Mouse (Mus musculus) limb, embryonic 14.5 days (tissue): Measurements from ENCODE around the gene Kras. TPM values are rescaled to one million over a fixed set of nuclear protein-coding genes. Genes with fewer than 3 reads are reported as not detected.

Experiments used
- ATAC-seq: fragments of 200-750 bp; cut with Nextera tagmentation; 2 replicates; pipeline ENCODE4 v1.8.0; 2017; ENCODE audit warnings: low read depth, moderate number of reproducible peaks, moderate TSS enrichment; ENCODE audit not compliant: low FRiP score
- DNase-seq: peaks from one replicate; pipeline ENCODE4 v3.0.0-alpha.2; 2015; ENCODE audit warnings: low spot score
- H3K27ac ChIP-seq: fragments of 300-500 bp; sonication (generic); replicated peaks from 2 replicates; pipeline ENCODE4 v1.5.1; 2014; ENCODE audit warnings: low read depth, mild to moderate bottlenecking, low read length, moderate library complexity, mixed read lengths
- H3K27me3 ChIP-seq: fragments of 300-500 bp; sonication (generic); 2 replicates; pipeline ENCODE4 v1.6.1; 2014; ENCODE audit warnings: low read length, mixed read lengths; ENCODE audit not compliant: control insufficient read depth, insufficient read depth
- H3K36me3 ChIP-seq: fragments of 300-500 bp; sonication (generic); 2 replicates; pipeline ENCODE4 v1.6.1; 2014; ENCODE audit warnings: mild to moderate bottlenecking, low read length, moderate library complexity, mixed read lengths; ENCODE audit not compliant: control insufficient read depth, insufficient read depth
- H3K4me1 ChIP-seq: fragments of 300-500 bp; sonication (generic); 2 replicates; pipeline ENCODE4 v1.6.1; 2014; ENCODE audit warnings: antibody characterized with exemption, low read length, mixed read lengths; ENCODE audit not compliant: control insufficient read depth, insufficient read depth
- H3K4me2 ChIP-seq: fragments of 300-500 bp; sonication (generic); replicated peaks from 2 replicates; pipeline ENCODE4 v1.6.1; 2014; ENCODE audit warnings: low read depth, mild to moderate bottlenecking, low read length, moderate library complexity; ENCODE audit not compliant: severe bottlenecking
- H3K4me3 ChIP-seq: fragments of 300-500 bp; sonication (generic); replicated peaks from 2 replicates; pipeline ENCODE4 v1.5.1; 2014; ENCODE audit warnings: low read length
- H3K9ac ChIP-seq: fragments of 300-500 bp; sonication (generic); 2 replicates; pipeline ENCODE4 v1.6.1; 2014; ENCODE audit warnings: mild to moderate bottlenecking, low read depth, low read length, moderate library complexity; ENCODE audit not compliant: severe bottlenecking
- H3K9me3 ChIP-seq: fragments of 300-500 bp; sonication (generic); 2 replicates; pipeline ENCODE4 v1.6.1; 2016; ENCODE audit warnings: low read length; ENCODE audit not compliant: control insufficient read depth
- POLR2A ChIP-seq: fragments of 200-500 bp; IDR thresholded peaks from 2 replicates; pipeline ENCODE4 v1.8.0; 2012; ENCODE audit warnings: inconsistent platforms, mild to moderate bottlenecking, moderate library complexity, borderline replicate concordance; ENCODE audit not compliant: insufficient read depth, insufficient read length; ENCODE audit errors: extremely low read depth
- WGBS: fragments of 180-500 bp; shearing (Covaris S2); extraction: QIAGEN DNeasy Blood & Tissue Kit; methylation state at CpG from one replicate; pipeline ENCODE4 v1.1.7; 2014; 5-methylcytosine and 5-hydroxymethylcytosine counted together
- polyA plus RNA-seq, 2 experiments: library from polyadenylated mRNA; depleted of rRNA in 1 of 2; stranded (reverse) in 1 of 2; unstranded in 1 of 2; fragments of >200 nt; fragmentation: Nextera tagmentation in 1 of 2; extraction: Ambion mirVana in 1 of 2; gene quantifications; 2 replicates each; pipeline versions ENCODE4 v1.2.1 to v1.2.3; 2012 to 2014

Gene Kras
- polyA plus RNA-seq, 2 experiments: 33.3 to 67.8 TPM

DNA sequence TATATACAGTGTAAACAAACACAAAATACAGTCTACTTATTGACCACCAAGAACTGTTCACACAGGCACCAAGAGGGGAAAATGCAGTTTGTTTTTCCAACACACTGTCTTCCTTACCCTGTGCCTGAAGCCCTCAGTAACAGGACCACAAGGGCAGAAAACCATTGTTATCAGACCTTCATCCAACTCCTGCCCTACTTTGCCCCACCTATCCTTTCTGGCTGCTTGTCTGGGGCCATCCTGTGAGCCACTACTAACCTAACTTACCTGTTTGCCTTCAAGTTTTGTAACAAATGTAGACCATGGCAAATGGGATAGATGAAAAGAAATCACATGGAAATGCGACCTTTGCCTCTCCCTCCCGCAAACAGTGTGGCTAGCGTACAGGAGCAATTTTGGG, 2.2 kb downstream of the Kras start:
- H3K4me1 ChIP-seq: peaks cover 17% of the 10 kb centered on the region
- no peaks in the 10 kb centered on the region for H3K9me3 ChIP-seq
- H3K36me3 ChIP-seq: peaks cover 20% of the 10 kb centered on the region
- DNase-seq (no peak), ATAC-seq (no peak)
- no peaks in the 10 kb centered on the region for H3K27me3 ChIP-seq
- peak overlapping the region; percentile 95; the same call in 1 of the 2 replicates for H3K4me3 ChIP-seq
- TF ChIP-seq POLR2A: no peak
- H3K27ac ChIP-seq: no peak overlapping the region
- 56% methylated on average over 3 of the region's 3 CpGs for WGBS
- H3K4me2 ChIP-seq: 0 out of 2 replicates have a peak overlapping the region, but pooled peaks have one; percentile 18
- no peak overlapping the region for H3K9ac ChIP-seq

DNA sequence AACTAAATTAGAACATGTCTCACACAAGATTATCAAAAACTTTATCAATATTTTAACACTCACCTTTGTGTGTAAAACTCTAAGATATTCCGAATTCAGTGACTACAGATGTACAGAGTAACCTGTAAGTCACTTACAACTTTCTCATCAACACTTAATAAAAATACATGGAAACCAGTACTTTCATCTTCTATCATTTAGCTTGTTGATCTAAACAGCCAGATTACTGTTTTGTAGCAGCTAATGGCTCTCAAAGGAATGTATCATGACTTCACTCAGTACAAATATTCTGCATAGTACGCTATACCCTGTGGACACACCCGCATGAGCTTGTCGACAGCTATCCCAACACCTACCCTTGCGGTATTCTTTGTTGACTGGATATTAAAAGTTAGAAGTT, 3.2 kb downstream of the Kras start:
- Histone ChIP-seq H3K9me3 (no peaks in the 10 kb centered on the region), H3K36me3 (peaks cover 24% of the 10 kb centered on the region), H3K27me3 (no peaks in the 10 kb centered on the region), H3K4me1 (peaks cover 17% of the 10 kb centered on the region), H3K4me3 (no peak overlapping the region), H3K27ac (no peak overlapping the region), H3K4me2 (no peak overlapping the region), H3K9ac (no peak overlapping the region)
- DNase-seq: no peak
- ATAC-seq: no peak
- TF ChIP-seq POLR2A: no peak
- WGBS: 86% methylated on average over 5 of the region's 5 CpGs

DNA sequence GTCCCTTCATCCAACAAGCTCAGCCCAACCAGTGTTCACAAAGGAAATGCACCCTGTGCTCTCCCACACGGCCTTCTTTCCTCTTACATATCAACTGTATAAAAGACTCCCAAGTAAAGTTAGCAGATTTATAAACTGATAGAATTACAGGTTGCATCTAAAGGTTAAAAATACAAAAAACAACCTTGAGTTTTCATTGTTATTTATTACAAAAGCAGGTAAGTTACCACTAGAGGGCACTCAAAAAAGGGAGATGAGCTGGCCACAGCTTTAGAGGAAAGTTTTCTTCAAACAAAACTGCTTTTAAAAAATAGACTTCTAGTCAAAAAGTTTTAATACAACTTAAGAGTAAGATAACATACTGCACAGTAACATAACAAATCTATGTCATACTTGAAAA, 7.5 kb downstream of the Kras start:
- no peak overlapping the region for H3K27ac ChIP-seq
- DNase-seq (peak; percentile 74), ATAC-seq (no peak)
- no peaks in the 10 kb centered on the region for H3K27me3 ChIP-seq
- no peak overlapping the region for H3K4me2 ChIP-seq
- H3K9me3 ChIP-seq: no peaks in the 10 kb centered on the region
- H3K4me3 ChIP-seq: no peak overlapping the region
- H3K4me1 ChIP-seq: no peaks in the 10 kb centered on the region
- 45% methylated on average over 1 of the region's 1 CpGs for WGBS
- TF ChIP-seq POLR2A: no peak
- peaks cover 51% of the 10 kb centered on the region for H3K36me3 ChIP-seq
- no peak overlapping the region for H3K9ac ChIP-seq

DNA sequence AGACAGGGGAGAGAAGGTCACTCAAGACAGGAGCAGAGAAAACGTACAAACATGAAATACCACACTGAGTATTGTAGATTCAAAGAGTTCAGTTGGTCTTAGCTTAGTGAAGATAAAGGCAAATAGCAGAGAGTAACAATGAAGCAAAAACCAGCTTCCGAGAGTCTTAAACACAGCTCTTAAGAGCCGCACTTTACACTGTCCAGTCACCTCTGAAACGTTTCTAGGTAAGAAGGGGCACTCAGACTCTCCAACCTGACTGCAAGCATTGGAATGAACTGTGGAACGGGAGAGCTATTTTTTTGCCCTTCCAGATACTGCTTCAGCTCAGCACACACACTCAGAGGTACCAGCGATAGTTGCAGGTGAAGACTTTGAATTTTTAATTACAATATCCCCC, 9.8 kb downstream of the Kras start:
- Histone ChIP-seq H3K4me2 (no peak overlapping the region), H3K9me3 (no peaks in the 10 kb centered on the region), H3K27ac (no peak overlapping the region), H3K4me3 (no peak overlapping the region), H3K27me3 (no peaks in the 10 kb centered on the region), H3K9ac (no peak overlapping the region), H3K36me3 (peaks cover 46% of the 10 kb centered on the region), H3K4me1 (no peaks in the 10 kb centered on the region)
- WGBS: 88% methylated on average over 6 of the region's 6 CpGs
- TF ChIP-seq POLR2A: no peak
- DNase-seq (no peak), ATAC-seq (no peak)

DNA sequence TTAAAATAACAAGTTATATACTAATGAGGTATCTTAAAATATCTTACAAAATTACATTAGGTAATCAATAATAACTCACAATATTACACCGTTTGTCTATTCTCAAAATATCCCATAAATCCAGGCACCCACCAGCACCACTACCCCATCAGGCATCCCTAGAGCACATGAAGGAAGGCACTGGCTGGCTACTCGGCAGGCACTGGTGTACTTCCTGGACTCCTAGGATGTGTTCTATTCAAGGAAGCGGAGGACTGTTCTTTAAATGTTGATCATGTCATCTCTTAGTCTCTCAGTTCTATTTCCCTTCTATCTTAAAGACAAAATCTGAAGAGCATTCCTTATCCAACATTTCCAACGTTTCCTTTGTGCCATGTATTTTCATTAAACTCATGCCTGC, 12.9 kb downstream of the Kras start:
- Histone ChIP-seq H3K36me3 (peaks cover 40% of the 10 kb centered on the region), H3K9me3 (no peaks in the 10 kb centered on the region), H3K4me2 (no peak overlapping the region), H3K27ac (no peak overlapping the region), H3K4me1 (no peaks in the 10 kb centered on the region), H3K9ac (no peak overlapping the region), H3K4me3 (no peak overlapping the region), H3K27me3 (no peaks in the 10 kb centered on the region)
- ATAC-seq: no peak
- no peak for DNase-seq
- 79% methylated on average over 4 of the region's 4 CpGs for WGBS
- no peak for TF ChIP-seq POLR2A

DNA sequence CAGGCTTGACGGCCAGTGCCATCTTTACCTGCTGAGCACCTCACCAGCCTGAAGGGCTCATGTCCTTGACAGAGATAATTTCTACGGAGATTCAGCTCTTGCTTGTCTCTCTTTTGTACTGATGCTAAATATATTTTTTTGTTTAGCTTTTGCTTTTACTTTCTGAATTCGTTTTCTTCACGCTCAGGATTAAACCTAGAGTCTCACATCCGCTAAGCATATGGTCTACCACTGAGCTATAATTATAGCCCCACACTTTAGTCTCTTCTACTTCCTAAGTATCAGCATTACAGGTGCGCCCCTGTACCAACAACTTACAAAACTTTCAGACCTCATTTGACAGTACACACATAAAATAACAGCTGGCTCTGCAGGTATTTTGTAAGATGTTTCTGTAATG, 14.7 kb downstream of the Kras start:
- WGBS: 88% methylated on average over 6 of the region's 6 CpGs
- no peak for ATAC-seq

More for the DNA sequence above, 14.7 kb downstream of the Kras start:
- Histone ChIP-seq H3K27me3 (no peaks in the 10 kb centered on the region), H3K27ac (no peak overlapping the region), H3K9me3 (no peaks in the 10 kb centered on the region), H3K36me3 (peaks cover 35% of the 10 kb centered on the region), H3K4me1 (no peaks in the 10 kb centered on the region), H3K4me2 (no peak overlapping the region), H3K4me3 (no peak overlapping the region), H3K9ac (no peak overlapping the region)
- TF ChIP-seq POLR2A: no peak
- DNase-seq: no peak
